Mouse (Mus musculus) hindbrain, embryonic 15.5 days (tissue): Measurements from ENCODE around the gene Tmem220. TPM values are rescaled to one million over a fixed set of nuclear protein-coding genes. Genes with fewer than 3 reads are reported as not detected.
A peak's percentile ranks its signal among the peaks of the same experiment; 100 is the strongest.

Experiments used
- ATAC-seq: fragments of 200-750 bp; cut with Nextera tagmentation; 2 replicates; pipeline ENCODE4 v1.8.0; 2017; ENCODE audit warnings: low read depth, moderate number of reproducible peaks, moderate TSS enrichment; ENCODE audit not compliant: low FRiP score
- H3K27ac ChIP-seq: fragments of 300-500 bp; sonication (generic); replicated peaks from 2 replicates; pipeline ENCODE4 v1.5.1; 2015; ENCODE audit warnings: mild to moderate bottlenecking, inconsistent platforms
- H3K27me3 ChIP-seq: fragments of 300-500 bp; sonication (generic); 2 replicates; pipeline ENCODE4 v1.6.1; 2015; ENCODE audit warnings: control low read depth, inconsistent platforms
- H3K36me3 ChIP-seq: fragments of 300-500 bp; sonication (generic); 2 replicates; pipeline ENCODE4 v1.6.1; 2015; ENCODE audit warnings: control low read depth, inconsistent platforms
- H3K4me1 ChIP-seq: fragments of 300-500 bp; sonication (generic); replicated peaks from 2 replicates; pipeline ENCODE4 v1.6.1; 2015; ENCODE audit warnings: control low read depth, inconsistent platforms
- H3K4me2 ChIP-seq: fragments of 300-500 bp; sonication (generic); 2 replicates; pipeline ENCODE4 v1.6.1; 2015; ENCODE audit warnings: moderate library complexity, mild to moderate bottlenecking, inconsistent platforms
- H3K4me3 ChIP-seq: fragments of 300-500 bp; sonication (generic); 2 replicates; pipeline ENCODE4 v1.5.1; 2015; ENCODE audit warnings: mild to moderate bottlenecking, inconsistent platforms
- H3K9ac ChIP-seq: fragments of 300-500 bp; sonication (generic); 2 replicates; pipeline ENCODE4 v1.6.1; 2015; ENCODE audit warnings: inconsistent platforms
- H3K9me3 ChIP-seq: fragments of 300-500 bp; sonication (generic); 2 replicates; pipeline ENCODE4 v1.6.1; 2016; ENCODE audit warnings: control low read depth, inconsistent platforms
- WGBS: fragments of 180-500 bp; shearing (Covaris S2); methylation state at CpG from one replicate; pipeline ENCODE4 v1.1.7; 2015; 5-methylcytosine and 5-hydroxymethylcytosine counted together
- polyA plus RNA-seq: library from polyadenylated mRNA; unstranded; fragments of >200 nt; fragmentation: Nextera tagmentation; extraction: Ambion mirVana; gene quantifications from 2 replicates; pipeline ENCODE4 v1.2.1, GENCODE M21; 2015

Gene Tmem220
- polyA plus RNA-seq, 1 experiment from 2014 or later: 0.34 TPM

DNA sequence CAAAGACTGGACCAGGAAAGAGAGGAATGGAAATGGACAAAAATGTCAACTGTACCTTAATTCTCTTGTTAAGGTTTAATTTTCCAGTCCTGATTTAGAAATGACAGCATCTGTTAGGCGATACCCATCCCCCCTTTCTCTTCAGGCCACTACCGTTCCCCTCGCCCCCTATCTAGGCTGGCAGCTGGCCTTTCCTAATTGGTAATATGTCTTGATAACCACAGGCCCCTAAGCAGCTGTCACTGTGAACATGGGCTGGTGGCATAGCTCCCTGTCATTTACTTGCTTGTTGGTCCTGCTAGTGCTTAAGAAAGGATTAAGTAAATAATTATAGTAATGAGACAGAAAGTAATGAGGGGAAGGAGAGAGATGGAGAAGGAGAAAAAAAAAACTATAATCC lies 52.5 kb downstream of the Tmem220 start:
- no peak overlapping the region for H3K27ac ChIP-seq
- no peak for ATAC-seq
- peaks cover 5% of the 10 kb centered on the region; the same call in 1 of the 2 replicates for H3K4me1 ChIP-seq
- H3K27me3 ChIP-seq: no peaks in the 10 kb centered on the region
- H3K4me2 ChIP-seq: no peak overlapping the region
- no peaks in the 10 kb centered on the region for H3K36me3 ChIP-seq
- no peak overlapping the region for H3K4me3 ChIP-seq
- no peak overlapping the region for H3K9ac ChIP-seq
- no peaks in the 10 kb centered on the region for H3K9me3 ChIP-seq
- 37% methylated on average over 3 of the region's 3 CpGs for WGBS

DNA sequence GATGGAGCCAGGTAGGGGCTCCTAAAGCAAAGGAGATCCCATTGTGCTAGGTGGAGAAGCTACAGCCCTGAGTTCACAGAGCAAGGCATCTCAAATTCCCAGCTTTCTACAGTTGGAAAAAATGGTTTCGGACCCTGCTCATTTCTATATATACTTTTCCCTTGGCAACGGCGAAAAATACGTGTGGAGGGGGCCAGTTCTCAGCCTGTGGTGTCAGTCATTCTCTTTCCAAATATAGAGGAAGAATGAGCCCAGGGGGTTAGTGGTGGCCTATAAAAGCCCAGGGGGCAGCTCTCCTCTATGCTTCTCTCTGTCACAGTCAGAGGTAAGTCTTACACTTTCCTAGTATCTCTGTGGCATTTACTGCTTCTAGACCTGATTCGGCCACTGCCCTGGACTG lies 53.0 kb downstream of the Tmem220 start, which contains the start of gene Myh3:
Gene Myh3 (plus strand): TSS at position 301 of the 400 bp plus-strand sequence.
- ATAC-seq: no peak
- H3K36me3 ChIP-seq: no peaks in the 10 kb centered on the region
- H3K4me2 ChIP-seq: no peak within 1 kb of the TSS
- H3K4me1 ChIP-seq: peaks cover 5% of the 10 kb centered on the region; the same call in 1 of the 2 replicates
- H3K4me3 ChIP-seq: no peak within 1 kb of the TSS
- no peak within 1 kb of the TSS for H3K9ac ChIP-seq
- H3K27ac ChIP-seq: no peak within 1 kb of the TSS
- H3K9me3 ChIP-seq: no peaks in the 10 kb centered on the region
- 85% methylated on average over 5 of the region's 5 CpGs for WGBS
- peaks cover 3% of the 10 kb centered on the region; the same call in 1 of the 2 replicates for H3K27me3 ChIP-seq

GRCm38 (mm10) chr11:67078888-67079287 lies 53.9 kb downstream of the Tmem220 start:
- Histone ChIP-seq H3K4me1 (peaks cover 5% of the 10 kb centered on the region; the same call in 1 of the 2 replicates), H3K9me3 (no peaks in the 10 kb centered on the region), H3K9ac (no peak overlapping the region), H3K36me3 (no peaks in the 10 kb centered on the region), H3K4me2 (no peak overlapping the region), H3K27ac (no peak overlapping the region), H3K27me3 (peaks cover 4% of the 10 kb centered on the region), H3K4me3 (no peak overlapping the region)
- ATAC-seq: no peak
- WGBS: 91% methylated on average over 6 of the region's 6 CpGs

DNA sequence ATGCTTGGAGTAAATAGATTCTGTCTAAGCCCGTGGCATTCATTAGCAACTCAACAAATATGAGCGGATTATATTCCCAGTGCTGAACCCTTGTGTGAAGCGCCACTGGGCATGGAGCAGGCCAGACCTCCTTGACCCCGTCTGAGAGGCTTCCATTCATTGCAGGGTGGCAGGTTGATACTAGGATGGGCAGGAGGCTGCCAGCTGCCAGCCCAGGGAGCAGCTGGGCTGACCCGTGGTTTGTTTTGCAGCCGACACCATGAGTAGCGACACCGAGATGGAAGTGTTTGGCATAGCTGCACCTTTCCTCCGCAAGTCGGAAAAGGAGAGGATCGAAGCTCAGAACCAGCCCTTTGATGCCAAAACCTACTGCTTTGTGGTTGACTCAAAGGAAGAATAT lies 54.8 kb downstream of the Tmem220 start:
- peaks cover 12% of the 10 kb centered on the region for H3K27me3 ChIP-seq
- H3K36me3 ChIP-seq: no peaks in the 10 kb centered on the region
- peaks cover 10% of the 10 kb centered on the region; the same call in 1 of the 2 replicates for H3K4me1 ChIP-seq
- 0 out of 2 replicates have a peak overlapping the region, but pooled peaks have one; percentile 3 for H3K4me2 ChIP-seq
- no peaks in the 10 kb centered on the region for H3K9me3 ChIP-seq
- H3K4me3 ChIP-seq: no peak overlapping the region
- WGBS: 45% methylated on average over 11 of the region's 11 CpGs
- H3K9ac ChIP-seq: 0 out of 2 replicates have a peak overlapping the region, but pooled peaks have one; percentile 11
- ATAC-seq: no peak
- H3K27ac ChIP-seq: no peak overlapping the region

DNA sequence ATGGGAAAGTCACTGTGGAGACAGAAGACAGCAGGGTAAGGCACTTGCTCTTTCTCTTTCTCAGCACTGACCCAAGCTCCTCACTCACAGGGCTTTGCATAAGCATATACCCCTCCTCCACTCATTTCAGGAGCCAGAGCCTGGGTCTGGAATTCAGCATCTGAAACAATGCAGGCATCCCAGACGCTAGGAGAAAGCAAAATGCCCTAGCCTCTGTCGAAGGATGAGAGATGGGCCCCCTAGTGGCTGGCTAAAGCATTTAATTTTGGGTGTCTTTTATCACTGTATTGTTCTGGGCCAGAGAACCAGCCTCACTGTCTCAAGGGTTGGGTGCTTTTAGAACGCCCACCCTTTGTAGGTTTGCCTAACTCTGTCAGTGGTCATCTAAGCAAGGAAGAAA lies 55.2 kb downstream of the Tmem220 start:
- H3K4me2 ChIP-seq: 0 out of 2 replicates have a peak overlapping the region, but pooled peaks have one; percentile 3
- peaks cover 13% of the 10 kb centered on the region for H3K27me3 ChIP-seq
- no peak overlapping the region for H3K4me3 ChIP-seq
- 3% methylated on average over 3 of the region's 3 CpGs for WGBS
- no peaks in the 10 kb centered on the region for H3K9me3 ChIP-seq
- peak; percentile 75 for ATAC-seq
- no peaks in the 10 kb centered on the region for H3K36me3 ChIP-seq
- 0 out of 2 replicates have a peak overlapping the region, but pooled peaks have one; percentile 11 for H3K9ac ChIP-seq
- H3K4me1 ChIP-seq: peaks cover 10% of the 10 kb centered on the region; the same call in 1 of the 2 replicates
- no peak overlapping the region for H3K27ac ChIP-seq

DNA sequence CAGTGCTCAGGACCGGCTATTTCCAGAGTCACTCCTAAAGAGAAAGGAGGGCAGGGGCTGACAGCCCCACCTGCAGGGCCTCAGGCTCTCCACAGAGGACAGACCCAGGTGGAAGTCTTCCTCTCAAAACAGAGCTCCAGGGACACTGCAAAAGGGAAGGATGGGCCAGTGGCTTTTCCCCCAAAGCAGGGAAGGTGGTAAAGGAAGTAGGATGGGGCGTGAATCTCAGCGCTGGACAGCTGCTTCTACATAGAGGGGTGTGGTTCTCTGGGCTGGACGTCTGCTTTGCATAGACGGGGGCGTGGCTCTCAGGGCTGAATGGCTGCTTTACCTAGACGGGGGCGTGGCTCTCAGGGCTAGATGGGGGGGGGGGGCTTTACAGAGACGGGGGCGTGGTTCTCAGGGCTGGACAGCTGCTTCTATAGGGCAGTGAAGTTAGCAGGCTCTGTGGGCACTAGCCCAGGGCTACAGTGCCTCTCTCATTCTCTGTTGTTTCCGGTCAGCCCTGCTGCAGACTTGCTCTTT lies 56.2 kb downstream of the Tmem220 start:
- Histone ChIP-seq H3K27ac (no peak overlapping the region), H3K9ac (no peak overlapping the region), H3K4me2 (no peak overlapping the region), H3K4me1 (peaks cover 10% of the 10 kb centered on the region; the same call in 1 of the 2 replicates), H3K36me3 (no peaks in the 10 kb centered on the region), H3K27me3 (peaks cover 13% of the 10 kb centered on the region), H3K9me3 (no peaks in the 10 kb centered on the region), H3K4me3 (no peak overlapping the region)
- WGBS: 10% methylated on average over 11 of the region's 11 CpGs
- ATAC-seq: no peak

GRCm38 (mm10) chr11:67082188-67082587 lies 57.2 kb downstream of the Tmem220 start:
- H3K4me3 ChIP-seq: no peak overlapping the region
- WGBS: 91% methylated on average over 7 of the region's 7 CpGs
- ATAC-seq: no peak
- no peaks in the 10 kb centered on the region for H3K36me3 ChIP-seq
- H3K4me1 ChIP-seq: peaks cover 10% of the 10 kb centered on the region; the same call in 1 of the 2 replicates
- no peak overlapping the region for H3K27ac ChIP-seq
- H3K9ac ChIP-seq: no peak overlapping the region
- H3K9me3 ChIP-seq: no peaks in the 10 kb centered on the region
- peaks cover 13% of the 10 kb centered on the region for H3K27me3 ChIP-seq
- H3K4me2 ChIP-seq: no peak overlapping the region

DNA sequence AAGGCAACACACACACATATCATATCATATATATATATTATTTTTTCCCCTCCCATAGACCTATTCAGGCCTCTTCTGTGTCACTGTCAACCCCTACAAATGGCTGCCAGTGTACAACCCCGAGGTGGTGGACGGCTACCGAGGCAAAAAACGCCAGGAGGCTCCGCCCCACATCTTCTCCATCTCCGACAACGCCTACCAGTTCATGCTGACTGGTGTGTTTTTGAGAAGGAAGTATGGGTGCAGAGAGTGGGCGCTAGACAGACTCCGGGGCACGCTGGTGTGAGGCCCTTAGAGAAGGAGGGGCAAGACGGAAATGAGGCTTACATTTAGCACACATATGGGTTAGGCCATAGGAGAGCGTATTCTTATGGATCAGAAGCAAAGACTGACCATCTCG lies 57.8 kb downstream of the Tmem220 start:
- H3K36me3 ChIP-seq: no peaks in the 10 kb centered on the region
- WGBS: 84% methylated on average over 13 of the region's 13 CpGs

DNA sequence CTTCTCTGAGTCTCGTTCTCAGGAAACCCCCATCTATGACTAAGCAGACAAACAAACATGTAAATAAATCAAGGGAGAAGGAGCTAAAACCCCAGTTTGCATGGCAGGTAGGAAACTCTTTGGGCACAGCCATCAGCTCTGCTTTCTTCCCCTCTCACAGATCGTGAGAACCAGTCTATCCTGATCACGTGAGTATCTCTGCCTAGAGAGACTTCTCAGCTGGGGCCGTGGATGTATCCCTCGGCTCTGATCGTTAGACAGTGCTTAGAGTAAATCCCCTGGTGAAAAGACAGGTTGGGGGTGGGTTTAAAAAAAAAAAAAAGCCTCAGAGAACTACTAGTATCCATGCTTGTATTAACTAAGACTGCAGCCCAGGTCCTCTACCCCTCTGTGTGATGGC lies 58.3 kb downstream of the Tmem220 start:
- Histone ChIP-seq H3K36me3 (no peaks in the 10 kb centered on the region), H3K27me3 (peaks cover 13% of the 10 kb centered on the region), H3K9ac (no peak overlapping the region), H3K4me1 (peaks cover 10% of the 10 kb centered on the region; the same call in 1 of the 2 replicates), H3K4me2 (no peak overlapping the region), H3K9me3 (no peaks in the 10 kb centered on the region), H3K27ac (no peak overlapping the region), H3K4me3 (no peak overlapping the region)
- no peak for ATAC-seq
- WGBS: 70% methylated on average over 6 of the region's 6 CpGs

More for the DNA sequence above, 57.8 kb downstream of the Tmem220 start:
- Histone ChIP-seq H3K4me1 (peaks cover 10% of the 10 kb centered on the region; the same call in 1 of the 2 replicates), H3K9me3 (no peaks in the 10 kb centered on the region), H3K4me3 (no peak overlapping the region), H3K27ac (no peak overlapping the region), H3K27me3 (peaks cover 13% of the 10 kb centered on the region), H3K9ac (no peak overlapping the region), H3K4me2 (no peak overlapping the region)
- ATAC-seq: no peak

DNA sequence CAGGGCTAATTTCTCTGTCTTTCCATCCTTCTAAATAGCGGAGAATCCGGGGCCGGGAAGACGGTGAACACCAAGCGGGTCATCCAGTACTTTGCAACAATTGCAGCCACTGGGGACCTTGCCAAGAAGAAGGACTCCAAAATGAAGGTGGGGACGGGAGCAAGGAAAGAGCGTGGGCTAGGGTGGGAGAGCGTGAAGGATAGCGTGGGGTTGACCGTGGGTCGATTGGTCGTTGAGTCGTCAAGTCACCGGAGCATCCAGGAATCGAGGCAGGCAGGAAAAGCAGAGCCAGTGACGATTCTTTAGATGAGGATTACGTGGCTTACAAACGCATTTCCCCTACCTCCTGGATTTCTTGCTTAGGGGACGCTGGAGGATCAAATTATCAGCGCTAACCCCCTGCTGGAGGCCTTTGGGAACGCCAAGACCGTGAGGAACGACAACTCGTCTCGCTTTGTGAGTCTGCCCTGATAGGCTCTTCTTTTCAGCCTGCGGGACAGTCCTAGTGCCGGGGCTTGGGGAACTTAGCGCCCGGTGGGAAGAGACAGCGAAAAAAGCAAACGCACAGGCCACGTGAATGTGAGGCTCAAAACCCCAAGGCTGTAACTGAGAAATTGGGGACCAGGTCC lies 58.9 kb downstream of the Tmem220 start:
- Histone ChIP-seq H3K9me3 (no peaks in the 10 kb centered on the region), H3K27me3 (peaks cover 13% of the 10 kb centered on the region), H3K27ac (no peak overlapping the region), H3K36me3 (no peaks in the 10 kb centered on the region), H3K9ac (no peak overlapping the region), H3K4me2 (no peak overlapping the region), H3K4me3 (no peak overlapping the region), H3K4me1 (peaks cover 10% of the 10 kb centered on the region; the same call in 1 of the 2 replicates)
- no peak for ATAC-seq
- WGBS: 42% methylated on average over 32 of the region's 32 CpGs
